Mouse (Mus musculus): ENCODE measurements around the gene Ephb2.

- TF ChIP-seq CTCF (IDR thresholded peaks at IDR 0.05; ENCODE audit: extremely low read depth, insufficient read depth, insufficient read length, insufficient replicate concordance) (no peak), POLR2A (IDR thresholded peaks at IDR 0.05; ENCODE audit: low read depth, low read length) (no peak)
Measured at GRCm38 (mm10) chr4:136836387-136836931, 671 bp upstream of the Ephb2 start.

All from spleen, adult 2 months (tissue).